Mouse (Mus musculus) heart, postnatal 0 days (tissue): ENCODE data around the gene Pabpc1l. TPM values are rescaled to one million over a fixed set of nuclear protein-coding genes. Genes with fewer than 3 reads are reported as not detected.

Experiments
- ATAC-seq: fragments of 200-750 bp; cut with Nextera tagmentation; 2 replicates; pipeline ENCODE4 v1.8.0; 2017; ENCODE audit warnings: low read depth, moderate number of reproducible peaks, moderate library complexity; ENCODE audit not compliant: insufficient read depth
- DNase-seq: peaks from one replicate; pipeline ENCODE4 v3.0.0-alpha.2; 2016; ENCODE audit warnings: low spot score
- H3K27ac ChIP-seq: fragments of 300-500 bp; sonication (generic); 2 replicates; pipeline ENCODE4 v1.5.1; 2014; ENCODE audit warnings: low read depth, mild to moderate bottlenecking
- H3K27me3 ChIP-seq: fragments of 300-500 bp; sonication (generic); 2 replicates; pipeline ENCODE4 v1.6.1; 2014; ENCODE audit warnings: low read length, mixed read lengths; ENCODE audit not compliant: control insufficient read depth, insufficient read depth
- H3K36me3 ChIP-seq: fragments of 300-500 bp; sonication (generic); replicated peaks from 2 replicates; pipeline ENCODE4 v1.6.1; 2014; ENCODE audit warnings: low read length, mixed read lengths; ENCODE audit not compliant: control insufficient read depth, insufficient read depth
- H3K4me1 ChIP-seq: fragments of 300-500 bp; sonication (generic); 2 replicates; pipeline ENCODE4 v1.6.1; 2014; ENCODE audit warnings: antibody characterized with exemption; ENCODE audit not compliant: control insufficient read depth, insufficient read depth
- H3K4me2 ChIP-seq: fragments of 300-500 bp; sonication (generic); 2 replicates; pipeline ENCODE4 v1.6.1; 2014; ENCODE audit warnings: low read depth, mild to moderate bottlenecking, low read length, moderate library complexity
- H3K4me3 ChIP-seq: fragments of 300-500 bp; sonication (generic); 2 replicates; pipeline ENCODE4 v1.5.1; 2014; ENCODE audit warnings: low read depth, low read length
- H3K9ac ChIP-seq: fragments of 300-500 bp; sonication (generic); replicated peaks from 2 replicates; pipeline ENCODE4 v1.6.1; 2014; ENCODE audit warnings: low read depth, low read length, mixed read lengths
- H3K9me3 ChIP-seq: fragments of 300-500 bp; sonication (generic); replicated peaks from 2 replicates; pipeline ENCODE4 v1.6.1; 2016; ENCODE audit warnings: low read length; ENCODE audit not compliant: control insufficient read depth
- CTCF ChIP-seq: IDR thresholded peaks from 2 replicates; pipeline ENCODE4 v1.5.1; 2016; ENCODE audit warnings: antibody characterized with exemption, control low read depth, low read depth
- EP300 ChIP-seq: IDR thresholded peaks from 2 replicates; pipeline ENCODE4 v1.6.1; 2016; ENCODE audit warnings: antibody characterized with exemption, low read depth
- WGBS: fragments of 180-500 bp; shearing (Covaris S2); extraction: QIAGEN DNeasy Blood & Tissue Kit; methylation state at CpG from one replicate; pipeline ENCODE4 v1.1.7; 2014; 5-methylcytosine and 5-hydroxymethylcytosine counted together
- polyA plus RNA-seq: library from polyadenylated mRNA; unstranded; fragments of >200 nt; fragmentation: Nextera tagmentation; extraction: Ambion mirVana; gene quantifications from 2 replicates; pipeline ENCODE4 v1.2.1, GENCODE M21; 2015
- total RNA-seq: library from RNA; depleted of rRNA; stranded (reverse); fragments of >200 nt; gene quantifications from 2 replicates; pipeline ENCODE4 v1.2.3, GENCODE M21; 2014; ENCODE audit warnings: low replicate concordance; rRNA removed

The Pabpc1l gene
- total and polyA plus RNA-seq, 2 experiments from 2014 or later: 0.56 TPM; not detected in 1

GRCm38 (mm10) chr2:164087416-164088017, 62.3 kb downstream of the Pabpc1l start:
- WGBS: 83% methylated on average over 6 of the region's 6 CpGs
- Histone ChIP-seq H3K27me3 (no peaks in the 10 kb centered on the region), H3K9ac (no peak overlapping the region), H3K9me3 (no peaks in the 10 kb centered on the region), H3K4me1 (no peaks in the 10 kb centered on the region), H3K4me3 (no peak overlapping the region), H3K36me3 (peaks cover 69% of the 10 kb centered on the region), H3K4me2 (no peak overlapping the region), H3K27ac (no peak overlapping the region)
- TF ChIP-seq EP300 (no peak), CTCF (no peak)
- no peak for ATAC-seq
- no peak for DNase-seq

- TF ChIP-seq EP300: no peak
- no peak for TF ChIP-seq CTCF
- Histone ChIP-seq H3K9ac (no peak overlapping the region), H3K27me3 (no peaks in the 10 kb centered on the region), H3K4me1 (no peaks in the 10 kb centered on the region), H3K4me3 (no peak overlapping the region), H3K27ac (no peak overlapping the region), H3K9me3 (no peaks in the 10 kb centered on the region), H3K4me2 (no peak overlapping the region), H3K36me3 (peaks cover 49% of the 10 kb centered on the region)
- ATAC-seq: no peak
- no peak for DNase-seq
- 88% methylated on average over 4 of the region's 4 CpGs for WGBS
Measured at GRCm38 (mm10) chr2:164089508-164089907, 64.3 kb downstream of the Pabpc1l start.

- ATAC-seq (no peak), DNase-seq (no peak)
- WGBS: 37% methylated on average over 7 of the region's 7 CpGs
- H3K4me3 ChIP-seq: no peak overlapping the region
- peaks cover 33% of the 10 kb centered on the region for H3K36me3 ChIP-seq
- H3K9me3 ChIP-seq: no peaks in the 10 kb centered on the region
- peak; percentile 28; the same call in 1 of the 2 replicates for TF ChIP-seq CTCF
- no peak for TF ChIP-seq EP300
- H3K4me1 ChIP-seq: no peaks in the 10 kb centered on the region
- H3K27me3 ChIP-seq: no peaks in the 10 kb centered on the region
- no peak overlapping the region for H3K27ac ChIP-seq
- H3K9ac ChIP-seq: no peak overlapping the region
- H3K4me2 ChIP-seq: no peak overlapping the region
Measured at GRCm38 (mm10) chr2:164094152-164094551, 68.9 kb downstream of the Pabpc1l start.

GRCm38 (mm10) chr2:164098603-164099250, 73.5 kb downstream of the Pabpc1l start:
- Histone ChIP-seq H3K27ac (no peak overlapping the region), H3K4me2 (no peak overlapping the region), H3K27me3 (no peaks in the 10 kb centered on the region), H3K9me3 (no peaks in the 10 kb centered on the region), H3K36me3 (peaks cover 50% of the 10 kb centered on the region), H3K4me1 (no peaks in the 10 kb centered on the region), H3K9ac (no peak overlapping the region), H3K4me3 (no peak overlapping the region)
- WGBS: 92% methylated on average over 11 of the region's 11 CpGs
- no peak for ATAC-seq
- TF ChIP-seq EP300 (no peak), CTCF (no peak)
- DNase-seq: no peak

Other genes starting within 250 kb of the Pabpc1l start
- gene Ccn5, start 204.6 kb upstream of the Pabpc1l start, total RNA-seq: 2.6 TPM in 1 of 2 replicates, not detected in the other
- gene Ccn5, start 204.6 kb upstream of the Pabpc1l start, polyA plus RNA-seq: 1.4 and 2.8 TPM in 2 replicates
- gene Kcnk15, start 171.8 kb upstream of the Pabpc1l start, total RNA-seq: not detected in 2 replicates
- not detected in 2 replicates for gene Kcnk15, start 171.8 kb upstream of the Pabpc1l start, polyA plus RNA-seq
- 0.08 and 2.0 TPM in 2 replicates for gene Rims4, start 106.8 kb upstream of the Pabpc1l start, total RNA-seq
- gene Rims4, start 106.8 kb upstream of the Pabpc1l start, polyA plus RNA-seq: 0.07 and 0.08 TPM in 2 replicates
- gene Ywhab, start 30.5 kb upstream of the Pabpc1l start, total RNA-seq: 31.8 and 35.0 TPM in 2 replicates
- gene Ywhab, start 30.5 kb upstream of the Pabpc1l start, polyA plus RNA-seq: 157 and 158 TPM in 2 replicates
- 16.6 and 19.4 TPM in 2 replicates for gene Stk4, start 44.9 kb downstream of the Pabpc1l start, total RNA-seq
- gene Stk4, start 44.9 kb downstream of the Pabpc1l start, polyA plus RNA-seq: 8.6 TPM in 2 replicates
- gene Tomm34, start 45.7 kb downstream of the Pabpc1l start, total RNA-seq: 46.6 and 58.8 TPM in 2 replicates
- 34.8 and 35.1 TPM in 2 replicates for gene Tomm34, start 45.7 kb downstream of the Pabpc1l start, polyA plus RNA-seq
- 0.23 TPM in 1 of 2 replicates, not detected in the other for gene Kcns1, start 145.7 kb downstream of the Pabpc1l start, total RNA-seq
- gene Kcns1, start 145.7 kb downstream of the Pabpc1l start, polyA plus RNA-seq: 0.04 and 0.05 TPM in 2 replicates
- gene Wfdc5, start 157.3 kb downstream of the Pabpc1l start, total RNA-seq: not detected in 2 replicates
- gene Wfdc5, start 157.3 kb downstream of the Pabpc1l start, polyA plus RNA-seq: not detected in 2 replicates
- not detected in 2 replicates for gene Wfdc12, start 165.2 kb downstream of the Pabpc1l start, total RNA-seq
- gene Wfdc12, start 165.2 kb downstream of the Pabpc1l start, polyA plus RNA-seq: not detected in 2 replicates
- gene Wfdc15a, start 174.7 kb downstream of the Pabpc1l start, total RNA-seq: not detected in 2 replicates
- gene Wfdc15a, start 174.7 kb downstream of the Pabpc1l start, polyA plus RNA-seq: not detected in 2 replicates
- gene Wfdc15b, start 196.2 kb downstream of the Pabpc1l start, total RNA-seq: not detected in 2 replicates
- gene Wfdc15b, start 196.2 kb downstream of the Pabpc1l start, polyA plus RNA-seq: not detected in 2 replicates
- gene Svs2, start 213.0 kb downstream of the Pabpc1l start, total RNA-seq: not detected in 2 replicates
- gene Svs2, start 213.0 kb downstream of the Pabpc1l start, polyA plus RNA-seq: not detected in 2 replicates
- gene Svs3b, start 231.2 kb downstream of the Pabpc1l start, total RNA-seq: not detected in 2 replicates
- not detected in 2 replicates for gene Svs3b, start 231.2 kb downstream of the Pabpc1l start, polyA plus RNA-seq